Mouse (Mus musculus) embryonic facial prominence, embryonic 11.5 days (tissue): ENCODE data around the gene Elmod3. TPM values are rescaled to one million over a fixed set of nuclear protein-coding genes. Genes with fewer than 3 reads are reported as not detected.

ENCODE experiments used
- ATAC-seq: fragments of 200-750 bp; cut with Nextera tagmentation; replicated peaks from 2 replicates; pipeline ENCODE4 v1.8.0; 2017; ENCODE audit warnings: low read depth; ENCODE audit not compliant: insufficient number of reproducible peaks, low FRiP score, low TSS enrichment
- DNase-seq: peaks from one replicate; pipeline ENCODE4 v3.0.0-alpha.2; 2015; ENCODE audit warnings: low spot score
- H3K27ac ChIP-seq: fragments of 300-500 bp; sonication (generic); replicated peaks from 2 replicates; pipeline ENCODE4 v1.5.1; 2014; ENCODE audit warnings: mild to moderate bottlenecking, low read depth, low read length, control low read depth
- H3K27me3 ChIP-seq: fragments of 300-500 bp; sonication (generic); 2 replicates; pipeline ENCODE4 v1.6.1; 2014; ENCODE audit warnings: mild to moderate bottlenecking, low read length, moderate library complexity, mixed read lengths; ENCODE audit not compliant: control insufficient read depth, insufficient read depth
- H3K36me3 ChIP-seq: fragments of 300-500 bp; sonication (generic); replicated peaks from 2 replicates; pipeline ENCODE4 v1.6.1; 2014; ENCODE audit warnings: low read depth, mild to moderate bottlenecking, low read length, moderate library complexity, mixed read lengths; ENCODE audit not compliant: control insufficient read depth, insufficient read depth
- H3K4me1 ChIP-seq: fragments of 300-500 bp; sonication (generic); 2 replicates; pipeline ENCODE4 v1.6.1; 2014; ENCODE audit warnings: low read length, mixed read lengths; ENCODE audit not compliant: control insufficient read depth, insufficient read depth
- H3K4me2 ChIP-seq: fragments of 300-500 bp; sonication (generic); 2 replicates; pipeline ENCODE4 v1.6.1; 2014; ENCODE audit warnings: low read depth, mild to moderate bottlenecking, control low read depth, low read length, moderate library complexity
- H3K4me3 ChIP-seq: fragments of 300-500 bp; sonication (generic); 2 replicates; pipeline ENCODE4 v1.5.1; 2014; ENCODE audit warnings: low read depth, low read length, control low read depth
- H3K9ac ChIP-seq: fragments of 300-500 bp; sonication (generic); replicated peaks from 2 replicates; pipeline ENCODE4 v1.6.1; 2014; ENCODE audit warnings: mild to moderate bottlenecking, control low read depth, low read length
- H3K9me3 ChIP-seq: fragments of 300-500 bp; sonication (generic); replicated peaks from 2 replicates; pipeline ENCODE4 v1.6.1; 2016; ENCODE audit warnings: mild to moderate bottlenecking, low read length, inconsistent platforms, mixed read lengths; ENCODE audit not compliant: control insufficient read depth
- WGBS: fragments of 180-500 bp; shearing (Covaris S2); extraction: QIAGEN DNeasy Blood & Tissue Kit; methylation state at CpG from one replicate; pipeline ENCODE4 v1.1.7; 2014; 5-methylcytosine and 5-hydroxymethylcytosine counted together
- polyA plus RNA-seq: library from polyadenylated mRNA; unstranded; fragments of >200 nt; fragmentation: Nextera tagmentation; extraction: Ambion mirVana; gene quantifications from 2 replicates; pipeline ENCODE4 v1.2.1, GENCODE M21; 2014

The Elmod3 gene
- polyA plus RNA-seq, 1 experiment from 2014 or later, result 16.4 TPM

DNA sequence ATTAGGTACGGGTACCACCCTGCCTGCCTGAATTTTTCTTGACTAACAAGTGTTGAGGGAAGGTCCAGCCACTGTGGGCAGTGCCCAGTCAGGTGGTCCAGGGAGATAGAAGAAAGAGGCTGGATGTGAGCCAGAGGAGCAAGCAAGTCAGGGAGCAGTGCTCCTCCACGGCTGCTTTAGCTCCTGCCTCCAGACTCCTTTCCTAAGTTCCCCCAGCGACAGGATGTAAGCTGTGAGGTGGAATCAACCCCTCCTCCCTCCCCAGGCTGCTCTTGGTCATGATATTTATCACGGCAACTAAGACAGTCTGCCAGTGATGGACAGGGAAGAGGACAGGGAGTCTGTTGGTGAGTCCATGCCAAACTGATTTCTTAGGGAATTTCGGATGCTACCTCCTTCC lies 4.3 kb downstream of the Elmod3 start:
- WGBS, result 67% methylated on average over 5 of the region's 5 CpGs
- ATAC-seq (no peak), DNase-seq (no peak)
- H3K4me2 ChIP-seq, result no peak overlapping the region
- no peaks in the 10 kb centered on the region for H3K36me3 ChIP-seq
- H3K9me3 ChIP-seq, result no peaks in the 10 kb centered on the region
- H3K27me3 ChIP-seq, result no peaks in the 10 kb centered on the region
- H3K4me1 ChIP-seq, result no peaks in the 10 kb centered on the region
- no peak overlapping the region for H3K27ac ChIP-seq
- H3K9ac ChIP-seq, result no peak overlapping the region
- H3K4me3 ChIP-seq, result no peak overlapping the region

DNA sequence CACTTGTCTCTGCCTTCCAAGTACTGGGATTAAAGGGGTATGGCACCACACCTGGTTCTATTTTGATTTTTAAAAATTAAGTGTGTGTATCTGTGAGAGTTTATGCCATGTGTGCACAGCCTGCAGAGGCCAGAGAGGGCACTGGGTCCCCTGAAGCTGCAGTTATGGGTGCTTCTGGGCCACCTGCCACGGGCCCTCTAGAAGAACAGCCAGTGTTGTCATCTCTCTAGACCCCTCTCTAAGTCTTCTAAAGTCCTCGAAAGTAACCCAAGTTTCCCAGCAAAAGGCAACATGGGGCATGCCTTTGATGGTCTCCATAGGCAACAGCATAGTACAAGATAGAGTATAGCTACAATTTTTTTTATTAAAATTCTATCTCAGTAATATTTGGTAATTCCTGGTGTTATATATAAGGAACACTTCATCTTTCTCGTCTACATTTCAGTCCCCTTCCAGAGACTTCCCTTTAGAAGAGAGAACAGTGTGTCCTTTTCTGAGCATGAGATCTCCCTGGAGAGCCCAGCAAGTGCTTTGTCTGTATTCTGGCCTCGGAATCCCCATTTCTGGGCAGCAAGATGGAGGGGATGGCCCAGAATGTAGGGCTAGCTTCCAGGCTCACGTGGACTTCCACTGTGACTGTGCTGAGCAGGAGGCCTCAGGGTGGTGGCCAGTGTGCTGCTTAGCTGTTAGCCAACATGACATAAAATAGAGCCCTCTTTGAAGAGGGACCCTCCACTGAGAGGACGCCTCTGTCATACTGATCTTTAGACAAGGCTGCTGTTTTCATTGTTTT lies 5.0 kb downstream of the Elmod3 start:
- Histone ChIP-seq H3K4me3 (no peak overlapping the region), H3K9me3 (no peaks in the 10 kb centered on the region), H3K27ac (no peak overlapping the region), H3K36me3 (no peaks in the 10 kb centered on the region), H3K27me3 (no peaks in the 10 kb centered on the region), H3K4me1 (no peaks in the 10 kb centered on the region), H3K9ac (no peak overlapping the region), H3K4me2 (no peak overlapping the region)
- ATAC-seq, result no peak
- DNase-seq, result no peak
- 77% methylated on average over 6 of the region's 6 CpGs for WGBS

DNA sequence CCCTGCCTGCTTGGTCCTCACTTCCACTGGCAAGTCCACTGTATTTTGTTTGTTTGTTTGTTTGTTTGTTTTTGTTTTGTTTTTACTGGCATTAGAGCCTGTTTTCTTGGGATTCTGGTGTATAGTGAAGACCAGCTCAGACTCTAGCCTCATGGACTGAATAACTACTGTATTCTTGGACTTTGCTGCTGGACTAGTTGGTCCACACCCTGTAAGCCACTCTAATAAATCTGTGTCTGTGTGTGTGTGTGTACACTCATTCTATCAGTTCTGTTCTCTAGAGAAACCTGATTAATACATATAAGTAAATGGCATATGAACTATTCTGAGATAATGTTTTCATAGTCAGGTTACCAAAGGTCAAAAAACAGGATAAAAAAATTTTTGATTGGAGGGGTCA lies 8.1 kb downstream of the Elmod3 start:
- Histone ChIP-seq H3K4me3 (no peak overlapping the region), H3K9ac (no peak overlapping the region), H3K27me3 (no peaks in the 10 kb centered on the region), H3K4me2 (no peak overlapping the region), H3K4me1 (no peaks in the 10 kb centered on the region), H3K9me3 (no peaks in the 10 kb centered on the region), H3K27ac (no peak overlapping the region), H3K36me3 (no peaks in the 10 kb centered on the region)
- DNase-seq (no peak), ATAC-seq (no peak)

DNA sequence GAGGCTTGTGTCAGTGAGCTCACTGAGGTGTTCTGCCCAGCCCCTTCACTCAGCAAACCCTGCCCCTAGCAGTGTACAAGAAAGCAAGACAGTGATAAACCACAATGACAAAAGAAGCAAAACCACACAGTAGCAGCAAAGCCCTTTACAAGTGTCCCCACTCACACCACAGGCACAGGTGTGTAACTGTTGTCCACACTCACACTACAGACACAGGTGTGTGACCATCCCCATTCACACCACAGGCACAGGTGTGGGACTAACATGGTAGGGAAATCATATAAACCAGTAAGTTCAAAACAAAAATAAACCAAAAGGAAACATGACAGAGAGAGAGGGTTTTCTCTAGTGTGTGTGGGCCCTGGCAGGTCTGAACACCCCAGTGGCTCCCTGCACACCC lies 9.9 kb downstream of the Elmod3 start:
- no peaks in the 10 kb centered on the region for H3K27me3 ChIP-seq
- H3K36me3 ChIP-seq, result no peaks in the 10 kb centered on the region
- DNase-seq (no peak), ATAC-seq (no peak)
- no peaks in the 10 kb centered on the region for H3K4me1 ChIP-seq
- H3K27ac ChIP-seq, result no peak overlapping the region
- no peaks in the 10 kb centered on the region for H3K9me3 ChIP-seq
- no peak overlapping the region for H3K4me2 ChIP-seq
- H3K4me3 ChIP-seq, result no peak overlapping the region
- no peak overlapping the region for H3K9ac ChIP-seq

DNA sequence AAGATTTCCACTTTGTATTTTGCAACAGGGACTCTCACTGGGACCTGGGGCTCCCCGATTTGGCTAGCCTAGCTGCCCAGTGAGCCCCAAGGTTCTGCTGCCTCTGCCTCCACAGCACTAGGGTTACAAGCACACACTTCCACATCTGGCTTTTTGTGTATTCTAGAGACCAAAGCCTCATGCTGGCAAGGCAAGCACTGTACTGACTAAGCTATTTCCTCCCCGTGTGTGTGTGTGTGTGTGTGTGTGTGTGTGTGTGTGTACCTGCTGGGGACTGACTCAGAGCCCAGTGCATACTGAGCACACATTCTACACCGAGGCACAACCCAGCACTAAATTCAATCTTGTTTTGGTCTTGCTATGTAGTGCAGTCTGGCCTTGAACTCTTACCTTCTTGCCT lies 11.5 kb downstream of the Elmod3 start:
- Histone ChIP-seq H3K4me1 (no peaks in the 10 kb centered on the region), H3K9ac (no peak overlapping the region), H3K4me3 (no peak overlapping the region), H3K27ac (no peak overlapping the region), H3K4me2 (no peak overlapping the region), H3K9me3 (no peaks in the 10 kb centered on the region), H3K27me3 (no peaks in the 10 kb centered on the region), H3K36me3 (no peaks in the 10 kb centered on the region)
- WGBS, result 73% methylated on average over 3 of the region's 3 CpGs
- DNase-seq (no peak), ATAC-seq (no peak)

DNA sequence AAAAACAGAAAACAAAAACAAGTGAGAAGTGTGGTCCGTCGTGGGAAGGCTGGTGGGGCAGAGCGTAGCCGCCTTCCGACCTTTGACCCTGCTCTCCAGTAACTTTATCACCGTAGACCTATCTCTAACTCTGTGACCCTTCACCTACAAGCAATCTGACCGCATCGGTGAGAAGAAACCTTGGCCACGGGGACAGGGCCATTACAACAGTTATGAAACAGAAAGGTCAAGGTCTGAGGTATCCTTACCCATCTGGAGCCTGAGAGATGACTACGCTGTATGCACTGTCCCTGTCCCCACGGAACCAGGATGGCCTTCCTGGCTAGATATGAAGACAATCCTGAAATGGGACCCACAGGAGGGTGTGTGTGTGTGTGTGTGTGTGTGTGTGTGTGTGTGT lies 14.1 kb downstream of the Elmod3 start:
- DNase-seq, result no peak
- no peaks in the 10 kb centered on the region for H3K36me3 ChIP-seq
- H3K4me2 ChIP-seq, result no peak overlapping the region
- no peak overlapping the region for H3K27ac ChIP-seq
- 75% methylated on average over 11 of the region's 11 CpGs for WGBS
- H3K9ac ChIP-seq, result no peak overlapping the region
- no peaks in the 10 kb centered on the region for H3K9me3 ChIP-seq
- no peaks in the 10 kb centered on the region for H3K27me3 ChIP-seq
- no peaks in the 10 kb centered on the region for H3K4me1 ChIP-seq
- H3K4me3 ChIP-seq, result no peak overlapping the region
- ATAC-seq, result no peak

DNA sequence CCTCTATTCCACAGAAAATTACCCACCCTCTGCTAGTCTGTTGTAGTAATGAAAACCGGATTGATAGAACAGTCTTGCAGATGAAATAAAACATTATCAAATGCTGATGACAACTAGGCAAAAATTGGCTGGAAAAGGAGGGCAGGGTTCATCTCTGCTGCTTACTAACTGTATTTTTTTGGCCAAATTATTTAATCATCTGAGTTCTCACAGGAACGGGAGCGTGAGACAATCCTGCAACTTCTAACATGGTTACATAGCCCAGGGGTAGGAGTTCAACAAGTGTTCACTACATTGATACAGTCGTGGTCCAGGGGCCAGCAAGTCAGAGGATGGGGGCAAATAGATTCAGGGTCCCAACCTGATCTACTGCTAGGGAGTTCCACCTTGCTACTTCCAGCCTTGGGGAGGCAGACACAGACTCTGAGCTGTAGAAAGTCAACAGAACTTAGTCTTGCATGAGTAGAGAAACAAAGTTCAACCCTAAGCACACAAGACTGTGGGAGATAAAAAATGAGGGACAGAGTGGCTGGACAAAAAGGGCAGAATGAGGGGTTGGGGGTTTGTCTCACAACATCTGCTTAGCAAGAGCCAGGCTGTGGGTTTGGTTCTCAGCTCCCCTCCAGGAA lies 14.9 kb downstream of the Elmod3 start:
- no peaks in the 10 kb centered on the region for H3K9me3 ChIP-seq
- no peaks in the 10 kb centered on the region for H3K27me3 ChIP-seq
- 91% methylated on average over 4 of the region's 4 CpGs for WGBS
- no peak overlapping the region for H3K4me3 ChIP-seq
- H3K4me1 ChIP-seq, result no peaks in the 10 kb centered on the region
- ATAC-seq, result no peak
- no peak for DNase-seq
- H3K36me3 ChIP-seq, result no peaks in the 10 kb centered on the region
- no peak overlapping the region for H3K9ac ChIP-seq
- H3K27ac ChIP-seq, result no peak overlapping the region
- no peak overlapping the region for H3K4me2 ChIP-seq

DNA sequence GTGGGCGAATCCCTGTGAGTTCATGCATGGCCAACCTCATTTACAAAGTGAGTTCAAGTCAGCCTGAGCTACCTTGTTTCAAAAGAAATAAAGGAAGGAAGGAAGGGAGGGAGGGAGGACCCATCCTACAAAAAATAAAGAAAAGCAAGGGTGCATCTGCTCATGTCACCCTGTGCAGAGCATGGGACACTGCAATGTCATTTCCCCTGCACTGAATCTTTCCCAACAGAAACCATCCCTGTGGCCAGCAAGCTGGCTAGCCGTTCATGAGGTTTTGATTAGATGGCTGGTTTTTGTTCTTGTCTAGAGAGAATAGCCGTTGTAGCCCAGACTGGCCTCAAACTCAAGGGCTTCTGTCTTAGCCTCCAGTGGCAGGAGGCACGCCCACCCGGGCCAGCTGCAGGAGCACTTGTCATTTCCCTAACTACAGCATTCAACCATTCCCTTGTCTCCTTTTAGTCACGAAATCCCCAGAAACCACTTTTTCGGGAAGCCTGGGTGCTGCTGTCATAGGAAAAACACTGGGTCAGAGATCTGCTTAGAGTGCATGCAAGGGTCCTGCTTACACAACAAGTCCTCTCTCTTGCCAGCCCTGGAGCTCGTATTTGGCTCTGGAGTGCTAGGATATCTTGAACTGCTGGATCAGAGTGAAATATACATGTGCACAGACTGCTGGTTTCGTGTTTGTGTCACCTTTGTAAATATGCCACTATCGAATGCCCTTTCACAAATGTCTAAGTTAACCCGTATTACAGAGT lies 16.4 kb downstream of the Elmod3 start:
- H3K4me1 ChIP-seq, result no peaks in the 10 kb centered on the region
- no peaks in the 10 kb centered on the region for H3K9me3 ChIP-seq
- no peak overlapping the region for H3K4me2 ChIP-seq
- ATAC-seq (no peak), DNase-seq (peak; percentile 23)
- no peak overlapping the region for H3K27ac ChIP-seq
- H3K36me3 ChIP-seq, result no peaks in the 10 kb centered on the region
- no peaks in the 10 kb centered on the region for H3K27me3 ChIP-seq
- no peak overlapping the region for H3K9ac ChIP-seq
- H3K4me3 ChIP-seq, result no peak overlapping the region
- WGBS, result 74% methylated on average over 11 of the region's 11 CpGs
